In genomic region chr8:119446990-119447780, GRCm38 (mm10) we compare ENCODE assay signal across 8 mouse cellular contexts. TPM values are rescaled to one million over a fixed set of nuclear protein-coding genes. Genes with fewer than 3 reads are reported as not detected.
DNase-seq lines count a peak whose midpoint lies in the region; ATAC-seq and TF ChIP-seq lines count a peak whose summit lies in the region.

No protein-coding gene starts in this region.

- no peak for TF ChIP-seq EP300 in stomach, postnatal 0 days (optimal IDR thresholded peaks at IDR 0.05)

- H3K27me3 ChIP-seq in liver, embryonic 12.5 days (replicated peaks): peaks cover 77% of the 10 kb centered on the region
- H3K27me3 ChIP-seq in stomach, postnatal 0 days (ENCODE audit: control insufficient read depth, insufficient read depth, low read length): peaks cover 3% of the 10 kb centered on the region; the same call in 1 of the 2 replicates

- H3K36me3 ChIP-seq in liver, embryonic 12.5 days: peaks cover 31% of the 10 kb centered on the region
- peaks cover 5% of the 10 kb centered on the region; the same call in 1 of the 2 replicates for H3K36me3 ChIP-seq in stomach, postnatal 0 days (ENCODE audit: control insufficient read depth, insufficient read depth, low read length)

- no peaks in the 10 kb centered on the region for H3K9me3 ChIP-seq in liver, embryonic 12.5 days (replicated peaks)
- no peaks in the 10 kb centered on the region for H3K9me3 ChIP-seq in stomach, postnatal 0 days (ENCODE audit: control insufficient read depth, low read length)

- DNase-seq in adrenal gland, postnatal 25 days: peak; percentile 46
- no peak for DNase-seq in adrenal gland, postnatal 10 days
- peak; percentile 27 for DNase-seq in retina, embryonic 14.5 days (ENCODE audit: low spot score)
- no peak for DNase-seq in retina, postnatal 1 day
- DNase-seq in stomach, postnatal 0 days (ENCODE audit: low spot score): no peak
- DNase-seq in frontal cortex, postnatal 10 days (ENCODE audit: low spot score in 2 of 2): no peak
- no peak for DNase-seq in kidney, postnatal 10 days

- no peak for TF ChIP-seq CTCF in stomach, postnatal 0 days (IDR thresholded peaks at IDR 0.05; ENCODE audit: low read depth)

- H3K9ac ChIP-seq in liver, embryonic 12.5 days: no peak overlapping the region
- peak overlapping the region; percentile 57 for H3K9ac ChIP-seq in stomach, postnatal 0 days (ENCODE audit: low read length)

- H3K4me3 ChIP-seq in liver, embryonic 12.5 days: peak overlapping the region; percentile 54
- peak overlapping the region; percentile 53 for H3K4me3 ChIP-seq in stomach, postnatal 0 days (ENCODE audit: low read depth, low read length)

- peaks cover 3% of the 10 kb centered on the region; the same call in 1 of the 2 replicates for H3K4me1 ChIP-seq in liver, embryonic 12.5 days
- no peaks in the 10 kb centered on the region for H3K4me1 ChIP-seq in stomach, postnatal 0 days (replicated peaks; ENCODE audit: control insufficient read depth, insufficient read depth)

- peak overlapping the region; percentile 76 for H3K4me2 ChIP-seq in liver, embryonic 12.5 days
- H3K4me2 ChIP-seq in stomach, postnatal 0 days (replicated peaks; ENCODE audit: low read depth): peak overlapping the region; percentile 98

- ATAC-seq in liver, embryonic 12.5 days: no peak
- no peak; the same call in 1 of the 2 replicates for ATAC-seq in stomach, postnatal 0 days (ENCODE audit: low FRiP score, low TSS enrichment)

- H3K27ac ChIP-seq in liver, embryonic 12.5 days: no peak overlapping the region
- H3K27ac ChIP-seq in stomach, postnatal 0 days (replicated peaks): no peak overlapping the region

- WGBS in liver, embryonic 12.5 days (ENCODE audit: insufficient replicate concordance): 2% methylated on average over 47 of the region's 80 CpGs
- WGBS in stomach, postnatal 0 days: 2% methylated on average over 39 of the region's 80 CpGs

RNA-seq across cellular contexts. Expression of gene Necab2, which starts 0.7 kb away (rescaled TPM):
- total RNA-seq in adrenal gland, postnatal 25 days (2021): 6.5 and 7.0 TPM in 2 replicates
- 10 to 100 TPM in 1 of 2 experiments, 1 to 10 TPM in 1; 9.4 to 11.9 TPM for total RNA-seq in adrenal gland, postnatal 10 days (2021)
- 0.23 and 0.25 TPM in 2 replicates for polyA plus RNA-seq in liver, embryonic 12.5 days (2016; fragmentation: Nextera tagmentation; extraction: Ambion mirVana)
- 1.5 and 1.6 TPM in 2 replicates for polyA plus RNA-seq in stomach, postnatal 0 days (2015; fragmentation: Nextera tagmentation; extraction: Ambion mirVana)

RNA-seq across cellular contexts. Expression of gene Osgin1, which starts 13.3 kb away (rescaled TPM):
- total RNA-seq in adrenal gland, postnatal 25 days (2021): 73.4 and 110 TPM in 2 replicates
- 10 to 100 TPM; 72.1 to 81.4 TPM for total RNA-seq in adrenal gland, postnatal 10 days (2021)
- 13.3 and 13.6 TPM in 2 replicates for polyA plus RNA-seq in liver, embryonic 12.5 days (2016; fragmentation: Nextera tagmentation; extraction: Ambion mirVana)
- 11.4 and 14.5 TPM in 2 replicates for polyA plus RNA-seq in stomach, postnatal 0 days (2015; fragmentation: Nextera tagmentation; extraction: Ambion mirVana)

RNA-seq across cellular contexts. Expression of gene Mlycd, which starts 52.5 kb away (rescaled TPM):
- 46.2 and 49.0 TPM in 2 replicates for total RNA-seq in adrenal gland, postnatal 25 days (2021)
- 10 to 100 TPM; 69.7 to 86.6 TPM for total RNA-seq in adrenal gland, postnatal 10 days (2021)
- polyA plus RNA-seq in liver, embryonic 12.5 days (2016; fragmentation: Nextera tagmentation; extraction: Ambion mirVana): 11.7 TPM in 2 replicates
- 22.0 and 24.0 TPM in 2 replicates for polyA plus RNA-seq in stomach, postnatal 0 days (2015; fragmentation: Nextera tagmentation; extraction: Ambion mirVana)

RNA-seq across cellular contexts. Expression of gene Slc38a8, which starts 54.3 kb away (rescaled TPM):
- total RNA-seq in adrenal gland, postnatal 25 days (2021): not detected in 2 replicates
- total RNA-seq in adrenal gland, postnatal 10 days (2021): not detected
- not detected in 2 replicates for polyA plus RNA-seq in liver, embryonic 12.5 days (2016; fragmentation: Nextera tagmentation; extraction: Ambion mirVana)
- not detected in 2 replicates for polyA plus RNA-seq in stomach, postnatal 0 days (2015; fragmentation: Nextera tagmentation; extraction: Ambion mirVana)

Comparison
In these comparisons a context has a peak if more than half of its experiments do, and no peak if none do; other contexts are left out.
1. DNase-seq: peak in adrenal gland, postnatal 25 days (single experiment) and retina, embryonic 14.5 days (single experiment); none in adrenal gland, postnatal 10 days (single experiment), retina, postnatal 1 day (single experiment), stomach, postnatal 0 days (single experiment), frontal cortex, postnatal 10 days (0 of 2) and kidney, postnatal 10 days (single experiment).